Comparison of ENCODE assay signal across 31 mouse cellular contexts in genomic region chr13:97063431-97063830, GRCm38 (mm10). TPM values are rescaled to one million over a fixed set of nuclear protein-coding genes. Genes with fewer than 3 reads are reported as not detected.
DNase-seq lines count a peak whose midpoint lies in the region; ATAC-seq and TF ChIP-seq lines count a peak whose summit lies in the region.
"Had no signal": no experiment of that assay in that cellular context is flagged by ENCODE, and none has a peak within 500 bp of the region (broad histone marks: within the 10 kb centered on the region; RNA-seq: fewer than 3 reads in every experiment).

No protein-coding gene starts in this region.

- no peaks in the 10 kb centered on the region for H3K27me3 ChIP-seq in liver, embryonic 12.5 days (replicated peaks)
- H3K27me3 ChIP-seq in megakaryocyte, embryonic 14.5 days (replicated peaks) = peaks cover 5% of the 10 kb centered on the region
- H3K27me3 ChIP-seq: forebrain, embryonic 15.5 days; heart, embryonic 12.5 days had no signal

- 41% methylated on average over 2 of the region's 2 CpGs for WGBS in liver, embryonic 12.5 days (ENCODE audit: insufficient replicate concordance)

- no peak overlapping the region for H3K9ac ChIP-seq in liver, embryonic 12.5 days
- H3K9ac ChIP-seq: embryonic facial prominence, embryonic 13.5 days; forebrain, embryonic 12.5 days; forebrain, embryonic 15.5 days; heart, embryonic 12.5 days; heart, embryonic 15.5 days; hindbrain, embryonic 14.5 days had no signal

- no peaks in the 10 kb centered on the region for H3K36me3 ChIP-seq in liver, embryonic 12.5 days
- peaks cover 9% of the 10 kb centered on the region for H3K36me3 ChIP-seq in megakaryocyte, embryonic 14.5 days (replicated peaks; ENCODE audit: low read length)
- H3K36me3 ChIP-seq: embryonic facial prominence, embryonic 10.5 days; embryonic facial prominence, embryonic 13.5 days; forebrain, embryonic 12.5 days; forebrain, embryonic 15.5 days; heart, embryonic 12.5 days; heart, embryonic 15.5 days had no signal

- H3K4me3 ChIP-seq in liver, embryonic 12.5 days = no peak overlapping the region
- peak overlapping the region; percentile 65 for H3K4me3 ChIP-seq in megakaryocyte, embryonic 14.5 days (replicated peaks)
- H3K4me3 ChIP-seq in left cerebral cortex, adult 2 months = no peak overlapping the region
- H3K4me3 ChIP-seq: embryonic facial prominence, embryonic 10.5 days; embryonic facial prominence, embryonic 13.5 days; forebrain, embryonic 12.5 days; forebrain, embryonic 15.5 days; heart, embryonic 12.5 days; heart, embryonic 15.5 days had no signal

- intact Hi-C loops in left cerebral cortex, adult 2 months (cut with DNase I) = no loop called here

- H3K4me2 ChIP-seq in liver, embryonic 12.5 days = no peak overlapping the region
- H3K4me2 ChIP-seq: embryonic facial prominence, embryonic 13.5 days; forebrain, embryonic 12.5 days; forebrain, embryonic 15.5 days; heart, embryonic 12.5 days; heart, embryonic 15.5 days; hindbrain, embryonic 14.5 days had no signal

- no peak for TF ChIP-seq CTCF in left cerebral cortex, adult 2 months (IDR thresholded peaks at IDR 0.05)

- ATAC-seq in liver, embryonic 12.5 days = no peak
- ATAC-seq in megakaryocyte, adult 5-6 weeks (ENCODE audit: poor library complexity, severe bottlenecking) = no peak
- ATAC-seq in granulocyte monocyte progenitor cell, adult 5-6 weeks (replicated peaks; ENCODE audit: poor library complexity, severe bottlenecking) = peak; percentile 67
- ATAC-seq: CD4-positive, CD25-positive, alpha-beta regulatory T cell, adult 4 months; forebrain, embryonic 15.5 days; hindbrain, postnatal 0 days; inflammation-experienced regulatory T-cells, adult 6 months had no signal

- peaks cover 71% of the 10 kb centered on the region for H3K4me1 ChIP-seq in liver, embryonic 12.5 days
- peaks cover 60% of the 10 kb centered on the region for H3K4me1 ChIP-seq in megakaryocyte, embryonic 14.5 days
- H3K4me1 ChIP-seq: embryonic facial prominence, embryonic 13.5 days; heart, embryonic 15.5 days had no signal

- H3K27ac ChIP-seq in liver, embryonic 12.5 days = peak overlapping the region; percentile 42
- no peak overlapping the region for H3K27ac ChIP-seq in left cerebral cortex, adult 2 months
- H3K27ac ChIP-seq: embryonic facial prominence, embryonic 13.5 days; forebrain, embryonic 12.5 days; forebrain, embryonic 15.5 days; heart, embryonic 15.5 days; hindbrain, embryonic 14.5 days; hindbrain, postnatal 0 days had no signal

- no peak for DNase-seq in liver
- DNase-seq in T-cell, adult 2 months (ENCODE audit: low spot score) = no peak
- no peak for DNase-seq in left cerebral cortex, adult 2 months (ENCODE audit: extremely low spot score in 1 of 2, low spot score in 2 of 2)
- DNase-seq: adrenal gland, postnatal 10 days; cerebellum, adult 18-20 months; cerebellum, adult 9-10 months; cerebellum, postnatal 14 days; gastrocnemius, postnatal 25 days; heart, postnatal 10 days; heart, postnatal 36 days had no signal

- no peaks in the 10 kb centered on the region for H3K9me3 ChIP-seq in liver, embryonic 12.5 days (replicated peaks)
- peaks cover 20% of the 10 kb centered on the region for H3K9me3 ChIP-seq in megakaryocyte, embryonic 14.5 days
- H3K9me3 ChIP-seq: embryonic facial prominence, embryonic 13.5 days; forebrain, embryonic 12.5 days; forebrain, embryonic 15.5 days; heart, embryonic 12.5 days; heart, embryonic 15.5 days had no signal

RNA-seq across cellular contexts. Expression of gene Fam169a, which starts 3.7 kb away (rescaled TPM):
- 3.8 and 4.3 TPM in 2 replicates for polyA plus RNA-seq in liver, embryonic 12.5 days (2016; fragmentation: Nextera tagmentation; extraction: Ambion mirVana)
- 0.25 TPM in 1 of 2 replicates, not detected in the other for polyA plus RNA-seq in megakaryocyte, embryonic 14.5 days (2012; ENCODE audit: insufficient read depth, low replicate concordance)
- 0.05 TPM in 1 of 2 replicates, not detected in the other for total RNA-seq in megakaryocyte, adult 5-6 weeks (2015)
- 0.20 and 0.29 TPM in 2 replicates for total RNA-seq in megakaryocyte, adult 5-6 weeks (2017)
- total RNA-seq in granulocyte monocyte progenitor cell, adult 5-6 weeks (2014; fragmentation: Nextera tagmentation) = not detected in 2 replicates
- 0.47 and 0.88 TPM in 2 replicates for total RNA-seq in granulocyte monocyte progenitor cell, adult 5-6 weeks (2017)
- 10 to 100 TPM; 46.2 to 48.1 TPM for total RNA-seq in left cerebral cortex, adult 2 months (2021)
- total RNA-seq: gastrocnemius, postnatal 25 days had no signal

RNA-seq across cellular contexts. Expression of gene 1700029F12Rik, which starts 29.3 kb away (rescaled TPM):
- not detected in 2 replicates for polyA plus RNA-seq in liver, embryonic 12.5 days (2016; fragmentation: Nextera tagmentation; extraction: Ambion mirVana)
- not detected in 2 replicates for polyA plus RNA-seq in megakaryocyte, embryonic 14.5 days (2012; ENCODE audit: insufficient read depth, low replicate concordance)
- total RNA-seq in megakaryocyte, adult 5-6 weeks (2015) = not detected in 2 replicates
- not detected in 2 replicates for total RNA-seq in megakaryocyte, adult 5-6 weeks (2017)
- not detected in 2 replicates for total RNA-seq in granulocyte monocyte progenitor cell, adult 5-6 weeks (2014; fragmentation: Nextera tagmentation)
- not detected in 2 replicates for total RNA-seq in granulocyte monocyte progenitor cell, adult 5-6 weeks (2017)
- not detected for total RNA-seq in left cerebral cortex, adult 2 months (2021)
- total RNA-seq: adrenal gland, adult 18-20 months; adrenal gland, postnatal 10 days; adrenal gland, postnatal 36 days; ES-E14; gastrocnemius, adult 8-10 months; gastrocnemius, postnatal 25 days; heart, postnatal 10 days; heart, postnatal 36 days; hindbrain, postnatal 0 days had no signal
- polyA plus RNA-seq: C2C12; CD4-positive, CD25-positive, alpha-beta regulatory T cell, adult 4 months; embryonic facial prominence, embryonic 10.5 days; embryonic facial prominence, embryonic 13.5 days; erythroblast, embryonic 14.5 days; forebrain, embryonic 12.5 days; forebrain, embryonic 15.5 days; heart, embryonic 12.5 days; heart, embryonic 15.5 days; hindbrain, embryonic 11.5 days; hindbrain, embryonic 14.5 days; hindbrain, postnatal 0 days; inflammation-experienced regulatory T-cells, adult 6 months had no signal

RNA-seq across cellular contexts. Expression of gene Gm6169, which starts 35.6 kb away (rescaled TPM):
- 0.75 and 1.5 TPM in 2 replicates for polyA plus RNA-seq in liver, embryonic 12.5 days (2016; fragmentation: Nextera tagmentation; extraction: Ambion mirVana)
- polyA plus RNA-seq in megakaryocyte, embryonic 14.5 days (2012; ENCODE audit: insufficient read depth, low replicate concordance) = 0.32 TPM in 1 of 2 replicates, not detected in the other
- total RNA-seq in megakaryocyte, adult 5-6 weeks (2015) = 37.0 and 37.2 TPM in 2 replicates
- 7.2 and 8.5 TPM in 2 replicates for total RNA-seq in megakaryocyte, adult 5-6 weeks (2017)
- 0.47 and 5.7 TPM in 2 replicates for total RNA-seq in granulocyte monocyte progenitor cell, adult 5-6 weeks (2014; fragmentation: Nextera tagmentation)
- 1.4 TPM in 1 of 2 replicates, not detected in the other for total RNA-seq in granulocyte monocyte progenitor cell, adult 5-6 weeks (2017)
- total RNA-seq in left cerebral cortex, adult 2 months (2021) = 1 to 10 TPM in 1 of 2 experiments, under 1 TPM in 1; 0.36 to 3.0 TPM
- polyA plus RNA-seq: erythroblast, embryonic 14.5 days had no signal

Comparison
In these comparisons a context has a peak if more than half of its experiments do, and no peak if none do; other contexts are left out.
1. RNA of gene Fam169a, which starts 3.7 kb away (total RNA-seq): 46.2 to 48.1 TPM in left cerebral cortex, adult 2 months; 0.47 to 0.88 TPM in granulocyte monocyte progenitor cell, adult 5-6 weeks and 0.05 to 0.29 TPM in megakaryocyte, adult 5-6 weeks; every median in the first group is over 10 times any median in the second.